Mouse (Mus musculus) large intestine, adult 2 months (tissue): ENCODE results near the gene Vps8. TPM values are rescaled to one million over a fixed set of nuclear protein-coding genes. Genes with fewer than 3 reads are reported as not detected.

Experiments used
- DNase-seq: peaks from one replicate; pipeline ENCODE4 v3.0.0-alpha.2; 2012; ENCODE audit warnings: low read depth, low spot score
- WGBS: fragments of 180-500 bp; shearing (Covaris S2); methylation state at CpG from one replicate; pipeline ENCODE4 v1.1.7; 2018; 5-methylcytosine and 5-hydroxymethylcytosine counted together
- polyA plus RNA-seq: library from polyadenylated mRNA; depleted of rRNA; stranded (reverse); fragments of >200 nt; gene quantifications from 2 replicates; pipeline ENCODE4 v1.2.3, GENCODE M21; 2012

The Vps8 gene
- polyA plus RNA-seq, 1 experiment, result 7.1 TPM

DNA sequence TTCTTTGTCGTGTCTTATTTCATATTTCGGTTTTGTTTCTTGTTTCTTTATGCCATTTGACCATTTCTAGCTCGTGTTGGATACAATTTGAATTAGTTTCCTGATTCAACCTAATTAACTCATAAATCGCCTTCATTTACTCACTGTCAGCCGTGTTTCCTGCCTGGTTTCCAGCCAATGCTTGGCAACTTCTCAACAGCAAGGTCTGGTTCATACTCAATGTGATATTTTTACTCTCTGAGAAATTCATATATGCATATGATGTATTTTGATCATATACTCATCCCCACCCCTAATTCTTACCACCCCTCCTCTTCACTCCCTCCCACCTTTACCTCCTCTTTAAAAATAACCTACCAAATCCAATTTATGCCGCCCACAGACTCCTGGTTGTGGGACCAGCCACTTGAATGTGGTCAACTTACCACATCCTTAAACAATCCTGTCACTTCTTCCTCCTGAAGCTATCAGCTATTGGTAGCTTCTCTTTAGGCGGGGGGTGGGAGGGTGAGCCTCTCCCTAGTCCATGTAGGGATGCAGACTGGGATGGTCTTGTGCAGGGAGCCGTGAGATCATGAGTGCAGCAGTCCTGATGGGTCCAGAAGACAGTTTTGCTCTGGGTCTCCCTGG is 184.2 kb downstream of the Vps8 start:
- WGBS, result 49% methylated on average over 8 of the region's 8 CpGs
- DNase-seq, result no peak

DNA sequence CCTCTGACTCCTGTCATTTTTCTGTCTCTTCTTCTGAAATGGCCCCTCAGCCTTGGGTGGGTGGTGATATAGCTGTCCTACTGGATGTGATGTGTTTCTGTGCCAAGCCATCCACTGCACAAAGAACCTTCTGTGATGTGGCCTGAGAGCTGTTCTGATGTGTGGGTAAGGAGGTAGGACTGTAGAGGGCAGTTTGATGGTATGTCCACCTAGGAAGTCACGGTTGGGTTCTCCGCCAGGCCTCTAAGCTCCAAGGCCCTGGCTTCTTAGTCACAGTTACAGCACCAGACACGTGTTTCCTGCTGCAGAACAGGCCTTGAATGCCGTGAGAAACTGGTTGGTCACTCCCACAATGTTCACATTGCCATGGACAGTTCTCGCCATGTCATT is 184.7 kb downstream of the Vps8 start:
- DNase-seq, result no peak
- 77% methylated on average over 5 of the region's 5 CpGs for WGBS

DNA sequence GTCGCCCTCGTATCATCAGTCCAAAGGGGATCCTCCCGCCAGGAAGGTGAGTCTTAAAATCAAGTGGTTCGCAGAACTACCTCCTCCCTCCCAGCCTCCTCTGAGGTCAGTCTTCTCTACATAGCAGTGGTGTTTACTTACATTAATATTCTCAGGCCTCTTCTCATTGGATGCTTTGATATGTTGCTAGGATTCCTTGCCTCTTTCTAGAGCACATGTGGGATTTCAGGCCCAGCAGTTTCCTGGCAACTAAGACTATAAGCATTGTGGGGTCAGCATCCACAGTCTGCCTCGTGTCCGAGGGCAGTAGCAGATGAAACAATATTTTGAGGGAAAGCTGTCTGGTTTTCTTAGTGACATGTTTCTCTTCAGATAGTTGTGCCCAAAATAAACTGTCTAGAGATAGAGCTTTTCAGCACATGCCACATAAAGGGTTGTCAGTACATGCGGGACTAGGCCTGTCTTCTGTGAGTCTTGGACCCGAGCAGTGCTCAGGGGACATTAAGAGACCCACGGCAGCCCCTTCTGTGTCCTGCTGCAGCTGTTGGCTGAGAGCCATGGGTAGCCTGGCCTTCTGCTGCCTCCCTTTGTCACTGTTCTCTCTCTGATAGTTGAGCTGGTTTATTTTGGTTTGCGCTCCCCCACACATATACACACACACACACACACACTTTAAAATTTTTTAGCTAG is 185.4 kb downstream of the Vps8 start:
- 78% methylated on average over 10 of the region's 10 CpGs for WGBS
- DNase-seq, result no peak

DNA sequence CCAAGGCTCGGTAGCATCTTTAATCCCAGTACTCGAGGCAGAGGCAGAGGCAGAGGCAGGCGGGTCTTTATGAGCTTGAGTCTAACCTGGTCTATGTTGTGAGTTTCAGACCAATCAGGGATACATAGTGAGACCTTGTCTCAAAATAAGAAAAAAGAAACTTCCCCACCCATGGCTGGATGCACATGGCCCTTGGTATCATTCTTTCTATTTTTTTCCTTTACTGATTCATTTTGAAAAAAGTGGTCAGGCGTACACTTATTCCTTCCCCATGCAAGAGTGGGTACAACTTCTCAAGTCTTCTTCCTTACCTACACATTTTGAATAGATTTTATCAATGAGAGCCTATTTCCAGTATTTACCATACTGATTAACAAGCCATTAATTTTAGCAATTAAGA is 187.6 kb downstream of the Vps8 start:
- 90% methylated on average over 4 of the region's 4 CpGs for WGBS
- DNase-seq, result no peak

DNA sequence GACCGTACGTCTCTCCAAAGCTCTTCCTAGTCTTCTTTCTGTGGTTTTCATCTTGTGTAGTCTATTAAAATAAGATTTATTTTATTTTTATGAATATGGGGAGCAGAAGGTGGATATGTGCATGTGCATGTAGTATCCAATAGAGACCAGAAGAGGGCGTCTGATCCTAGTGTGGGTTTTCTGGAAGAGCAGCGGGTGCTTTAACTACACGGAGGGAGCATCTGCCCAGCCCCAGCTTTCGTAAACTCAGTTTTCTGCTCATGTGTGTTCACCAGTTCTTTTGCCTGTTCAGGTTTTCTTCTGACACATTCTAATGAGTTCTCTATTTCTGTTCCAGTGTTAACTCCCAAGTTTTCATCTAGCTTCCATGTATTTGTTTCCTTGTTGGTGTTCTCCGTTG is 192.9 kb downstream of the Vps8 start:
- DNase-seq, result peak; percentile 11
- 56% methylated on average over 7 of the region's 7 CpGs for WGBS

DNA sequence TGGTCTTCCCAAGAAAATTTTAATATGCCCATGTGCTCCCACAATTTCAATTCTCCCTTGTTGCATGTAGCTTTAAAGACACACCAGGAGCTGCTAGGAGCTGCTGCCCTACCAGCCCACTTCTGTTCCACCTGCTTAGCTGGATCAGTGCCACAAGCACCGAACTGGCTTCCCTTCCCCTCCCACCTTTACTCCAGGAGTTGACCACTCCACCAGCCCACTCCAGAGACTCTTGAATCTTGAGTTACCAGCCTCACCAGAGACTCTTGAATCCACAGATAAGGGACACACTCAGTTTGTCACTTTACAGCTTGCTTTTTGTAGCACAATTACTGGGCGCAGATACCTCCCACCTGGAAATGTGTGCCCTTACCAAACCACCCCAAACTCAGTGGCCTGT is 197.7 kb downstream of the Vps8 start:
- WGBS, result 62% methylated on average over 2 of the region's 2 CpGs

DNA sequence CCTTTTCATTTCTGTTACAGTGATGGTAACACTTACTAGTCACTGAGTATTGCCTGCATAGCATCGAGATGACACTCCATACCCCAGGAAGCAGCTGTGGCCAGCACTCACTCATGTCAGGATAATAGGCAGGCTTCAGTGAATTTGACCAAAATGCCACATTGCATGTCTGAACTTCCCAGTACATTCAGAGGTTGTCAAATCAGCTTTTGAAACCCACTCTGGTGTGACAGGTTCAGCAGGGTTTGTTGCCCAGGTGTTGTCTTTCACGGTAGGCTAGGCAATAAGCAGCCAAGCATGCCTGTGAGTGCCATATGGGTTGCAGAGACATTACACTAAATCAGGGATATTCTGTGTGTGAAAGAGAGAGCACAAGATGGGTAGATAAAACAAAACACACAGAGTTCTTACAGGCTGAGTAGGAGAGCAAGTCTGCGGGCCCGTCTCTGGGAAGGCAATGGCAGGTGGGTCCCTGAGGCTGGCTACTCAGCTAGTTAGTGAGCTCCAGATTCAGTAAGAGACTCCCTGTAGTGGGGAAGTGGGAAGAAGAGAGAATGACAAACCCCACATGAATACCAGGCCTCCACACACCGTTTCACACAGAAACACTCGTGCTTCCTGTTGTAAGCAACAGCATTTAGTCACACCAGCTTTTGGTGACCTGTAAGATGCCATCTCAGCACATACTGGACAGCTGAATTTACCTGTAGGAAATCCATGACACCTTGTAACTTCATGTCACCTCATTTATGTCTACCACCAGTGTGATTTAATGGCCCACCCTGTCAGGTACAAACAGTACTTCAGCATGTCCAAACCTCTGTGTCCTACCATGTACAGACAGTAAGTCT is 203.1 kb downstream of the Vps8 start:
- WGBS, result 77% methylated on average over 6 of the region's 6 CpGs
- no peak for DNase-seq

More for the DNA sequence above, 197.7 kb downstream of the Vps8 start:
- DNase-seq, result no peak

DNA sequence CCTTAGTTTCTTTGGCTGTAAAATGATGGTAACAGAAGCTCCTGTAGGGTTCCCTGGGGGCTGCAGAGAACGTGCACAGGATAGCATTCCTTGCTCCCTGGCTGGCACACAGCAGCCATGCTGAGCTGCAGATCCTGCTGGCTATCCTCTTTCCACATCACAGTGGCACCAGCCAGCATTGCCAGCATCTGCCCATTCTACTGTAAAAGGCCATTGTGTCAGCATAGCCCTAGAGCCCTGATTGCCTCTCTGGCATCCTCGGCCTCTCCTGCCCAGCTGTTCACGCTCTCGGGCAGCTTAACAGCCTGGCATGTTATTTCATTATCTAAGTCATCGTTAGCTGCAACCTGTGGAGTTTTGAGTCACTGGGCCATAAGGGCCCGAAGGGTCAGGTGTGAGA is 204.3 kb downstream of the Vps8 start:
- 79% methylated on average over 6 of the region's 6 CpGs for WGBS
- no peak for DNase-seq

DNA sequence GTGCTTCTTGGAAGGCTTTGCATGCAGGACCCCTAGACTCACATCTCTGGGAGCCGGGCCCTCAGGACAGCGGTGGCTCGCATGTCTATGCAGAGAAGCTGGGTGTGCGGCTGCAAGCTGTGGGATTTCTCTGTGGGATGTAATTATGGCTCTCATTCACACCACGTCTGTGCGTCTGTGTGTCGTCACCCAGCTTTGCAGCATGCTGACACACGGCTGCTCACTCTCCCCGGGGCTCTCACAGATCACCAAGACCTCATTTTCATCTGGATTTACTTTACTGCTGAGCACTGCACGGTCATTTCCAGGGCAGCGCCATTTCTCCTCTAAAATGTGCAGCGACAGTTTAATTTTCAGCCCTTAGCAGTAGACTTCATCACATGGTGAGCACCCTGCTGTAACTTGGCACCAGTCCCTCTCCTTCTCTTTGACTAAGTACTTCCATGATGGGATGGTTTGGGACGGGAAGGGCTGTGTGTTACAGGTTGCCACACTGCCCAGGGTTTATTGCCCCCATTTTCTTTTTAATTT is 205.2 kb downstream of the Vps8 start:
- WGBS, result 80% methylated on average over 13 of the region's 13 CpGs
- DNase-seq, result no peak

DNA sequence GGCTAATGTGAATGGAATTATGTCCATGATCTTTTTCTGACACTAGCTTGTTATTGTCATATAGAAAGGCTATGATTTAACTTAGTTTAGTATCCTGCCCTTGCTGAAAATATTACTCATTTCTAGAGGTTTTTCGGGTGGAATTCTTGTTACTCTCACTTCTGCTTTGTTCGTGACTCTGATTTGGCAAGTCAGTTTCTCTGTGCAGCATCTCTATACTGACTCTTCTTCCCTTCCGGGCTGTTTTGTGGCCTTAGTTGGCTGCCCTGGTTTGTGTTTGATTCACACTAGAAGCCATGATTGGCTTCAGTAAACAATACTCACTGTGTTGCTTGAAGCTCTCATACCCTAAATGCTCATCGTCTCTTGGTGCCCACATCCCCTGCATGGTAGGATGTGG is 207.7 kb downstream of the Vps8 start:
- no peak for DNase-seq
- WGBS, result 83% methylated on average over 4 of the region's 4 CpGs

DNA sequence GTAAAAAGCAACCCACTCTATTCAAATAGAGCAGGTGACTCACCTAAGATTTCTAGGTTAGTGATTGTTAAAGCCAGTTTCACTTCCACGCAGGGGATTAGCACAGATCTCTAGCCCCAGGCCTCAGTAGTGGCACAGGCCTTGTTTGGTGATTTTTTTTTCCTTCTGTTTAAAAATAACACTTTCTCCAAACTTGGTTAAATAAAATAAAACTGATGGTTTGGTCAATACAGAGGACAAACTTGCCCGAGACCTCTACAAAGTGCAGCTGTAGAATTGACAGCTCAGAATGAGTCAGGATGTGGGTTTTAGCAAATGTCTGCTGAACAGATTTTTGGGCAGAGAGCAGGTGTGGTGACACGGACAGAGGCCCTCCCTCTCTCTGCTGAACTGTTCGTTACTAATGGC is 208.9 kb downstream of the Vps8 start:
- DNase-seq, result no peak
- 78% methylated on average over 4 of the region's 4 CpGs for WGBS

DNA sequence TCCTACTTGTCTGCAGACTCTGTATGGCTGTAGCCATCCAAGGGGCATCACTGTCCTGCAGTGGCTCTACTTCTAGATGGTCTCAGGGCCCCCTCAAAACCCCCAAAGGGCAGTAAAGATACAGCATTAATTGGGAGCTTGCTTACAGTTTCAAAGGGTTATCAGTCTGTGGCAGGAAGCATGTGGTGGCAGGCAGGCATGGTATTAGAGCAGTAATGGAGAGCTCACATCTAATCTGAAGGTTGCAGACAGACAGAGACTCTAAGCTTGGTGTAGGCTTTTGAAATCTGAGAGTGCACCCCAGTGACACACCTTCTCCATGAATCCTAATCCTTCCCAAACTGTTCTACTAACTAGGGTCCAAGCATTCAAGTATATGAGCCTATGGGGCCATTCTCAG is 211.5 kb downstream of the Vps8 start:
- no peak for DNase-seq

DNA sequence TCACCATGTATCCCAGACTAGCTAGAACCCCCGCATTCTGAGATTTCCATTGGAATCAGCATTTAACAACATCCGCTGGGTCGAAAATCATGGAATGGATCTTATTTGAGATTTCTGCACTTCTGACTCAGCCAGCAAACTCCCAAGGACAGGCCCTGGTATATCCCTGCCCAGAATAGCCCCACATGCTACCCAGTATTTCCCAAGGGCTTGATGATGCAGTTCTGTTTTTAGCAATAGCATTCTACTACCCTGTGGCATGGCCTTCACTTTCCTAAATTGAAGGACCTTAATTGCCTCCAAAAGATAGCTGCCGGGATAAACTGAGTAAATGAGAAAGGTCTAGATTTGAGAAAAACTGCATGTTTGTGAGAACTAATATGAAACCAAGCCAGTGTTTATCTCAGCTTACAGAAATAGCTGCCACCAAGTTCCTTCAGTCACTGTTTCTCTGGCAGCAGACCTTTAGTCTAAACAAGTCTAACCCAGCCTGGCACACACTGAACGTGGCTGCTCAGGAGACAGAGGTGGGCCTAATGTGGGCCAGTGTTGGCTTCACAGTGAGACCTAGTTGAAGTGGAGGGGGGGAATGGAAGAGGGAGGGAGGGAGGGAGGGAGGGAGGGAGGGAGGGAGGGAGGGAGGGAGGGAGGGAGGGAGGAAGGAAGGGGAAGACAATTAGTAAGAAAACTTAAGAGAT is 213.4 kb downstream of the Vps8 start:
- 76% methylated on average over 5 of the region's 5 CpGs for WGBS
- DNase-seq, result no peak

DNA sequence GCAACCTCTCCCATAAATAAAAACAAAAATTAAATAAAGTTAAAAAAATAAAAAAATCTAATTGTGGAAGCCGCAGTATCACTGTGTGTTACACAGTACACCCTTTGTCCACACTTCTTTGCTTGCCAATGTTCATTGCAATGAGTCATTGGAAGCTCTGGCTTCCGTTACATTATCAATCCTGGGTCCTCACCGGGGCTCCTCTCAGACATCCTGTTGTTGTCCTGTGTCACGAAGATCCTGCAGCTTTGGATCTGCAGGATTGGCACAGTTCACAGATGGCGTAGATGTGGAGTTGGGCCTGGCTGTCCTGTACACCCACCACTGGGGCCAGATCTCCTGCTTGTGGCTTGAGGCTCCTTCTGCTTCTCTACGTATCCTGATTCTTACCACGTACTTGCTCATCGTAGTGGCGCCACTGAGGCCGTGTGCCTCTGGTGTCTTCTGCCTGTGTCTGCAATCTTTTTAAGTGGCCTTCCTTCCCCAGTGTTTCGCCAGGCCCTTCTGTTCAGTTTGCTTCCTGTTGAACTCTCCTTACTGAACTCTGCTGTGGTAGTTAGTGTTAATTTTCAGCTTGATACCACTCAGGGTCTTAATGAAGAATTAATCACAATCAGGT is 214.4 kb downstream of the Vps8 start:
- no peak for DNase-seq
- WGBS, result 83% methylated on average over 11 of the region's 11 CpGs

DNA sequence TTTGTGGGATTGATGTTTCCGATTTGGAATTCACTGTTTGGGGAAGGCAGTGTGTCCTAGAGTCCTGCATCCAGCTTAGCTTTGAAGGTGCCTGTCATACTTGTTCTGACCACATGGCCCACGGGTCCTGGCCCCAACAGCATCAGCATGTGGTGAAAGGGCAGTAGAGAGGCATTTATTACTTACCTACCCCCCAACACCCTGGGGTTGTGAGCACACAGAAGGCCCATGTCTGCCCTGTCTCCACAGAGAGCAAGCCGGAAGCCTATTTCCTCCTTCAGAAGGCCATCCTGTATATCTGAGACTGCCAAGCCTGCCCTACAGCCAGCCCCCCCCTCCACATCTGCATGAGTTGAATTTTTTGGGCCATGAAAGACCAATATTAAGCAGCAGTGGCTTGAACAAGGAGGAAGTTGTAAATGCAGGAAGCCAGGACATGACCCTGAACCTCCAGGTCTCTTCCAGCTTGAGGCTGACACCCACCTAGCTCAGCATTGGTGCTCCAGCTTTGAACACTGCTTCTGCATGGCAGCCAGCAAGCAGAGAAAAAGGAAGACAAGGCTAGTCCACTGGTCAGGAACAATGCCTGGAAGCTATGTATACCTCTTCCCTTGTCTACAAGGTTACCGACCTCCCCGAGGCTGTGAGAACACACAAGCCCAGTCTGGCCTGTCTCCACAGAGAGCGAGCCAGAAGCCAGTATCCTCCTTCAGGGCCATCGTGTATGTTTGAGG is 218.0 kb downstream of the Vps8 start:
- DNase-seq, result no peak
- 78% methylated on average over 7 of the region's 7 CpGs for WGBS

DNA sequence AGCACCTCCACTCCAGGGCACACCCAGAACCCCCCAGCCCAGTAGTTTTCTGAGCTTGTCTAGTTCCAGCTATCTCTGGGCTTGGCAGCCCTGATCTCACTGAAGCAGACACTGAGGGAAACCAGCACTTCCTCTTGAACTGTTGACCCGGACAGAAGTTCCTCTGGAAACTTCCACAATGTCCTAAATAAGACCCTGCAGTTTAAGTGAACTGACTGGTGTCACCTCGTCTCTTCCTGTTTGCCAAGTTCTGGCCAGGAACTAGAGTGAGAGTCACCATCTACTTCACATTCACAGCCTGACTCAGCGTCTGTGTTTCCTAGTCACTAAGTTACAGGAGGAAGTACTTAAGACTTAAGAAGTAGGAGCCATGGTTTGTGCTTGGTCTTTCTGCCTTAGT is 219.0 kb downstream of the Vps8 start:
- no peak for DNase-seq
- WGBS, result 47% methylated on average over 3 of the region's 3 CpGs

DNA sequence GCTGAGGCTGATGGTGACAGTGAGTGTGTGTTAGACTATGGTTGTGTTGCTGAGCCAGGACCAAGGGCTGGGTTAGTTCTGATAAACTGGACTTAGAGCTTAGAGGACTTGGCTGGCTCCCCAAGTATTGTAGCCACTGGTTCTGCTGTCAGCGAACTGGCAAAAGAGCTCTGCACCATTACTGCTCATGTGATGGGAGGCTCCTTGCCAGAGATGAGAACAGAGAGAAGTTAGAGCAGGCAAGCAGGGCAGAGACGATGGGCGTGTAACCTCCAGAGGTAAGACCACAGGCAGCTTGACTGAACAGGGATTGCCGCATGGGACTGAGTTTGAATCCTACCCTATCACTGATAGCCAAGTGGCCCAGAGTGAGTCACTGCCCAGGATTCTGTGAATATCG is 220.0 kb downstream of the Vps8 start:
- DNase-seq, result no peak
- WGBS, result 80% methylated on average over 5 of the region's 5 CpGs

DNA sequence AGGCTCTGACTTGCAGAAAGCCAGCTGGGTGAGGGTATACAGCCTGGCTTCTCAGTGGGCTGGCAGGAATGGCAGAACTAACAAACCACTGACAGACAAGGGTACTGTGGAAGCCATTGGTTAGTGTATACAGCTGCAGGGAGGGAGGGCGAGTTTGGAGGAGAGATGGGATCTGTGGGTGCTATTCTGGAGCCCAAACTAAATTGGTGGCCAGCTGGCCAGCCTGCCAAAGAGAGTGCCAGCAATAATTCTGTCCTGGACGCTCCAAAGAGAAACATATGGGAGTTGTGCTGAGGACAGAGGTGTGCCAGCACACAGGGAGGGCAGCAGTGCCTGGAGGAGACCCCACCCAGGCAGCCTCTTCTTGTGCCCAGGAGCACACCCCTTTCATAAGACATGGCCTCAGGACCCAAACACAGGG is 220.7 kb downstream of the Vps8 start:
- WGBS, result 18% methylated on average over 2 of the region's 2 CpGs
- DNase-seq, result no peak

DNA sequence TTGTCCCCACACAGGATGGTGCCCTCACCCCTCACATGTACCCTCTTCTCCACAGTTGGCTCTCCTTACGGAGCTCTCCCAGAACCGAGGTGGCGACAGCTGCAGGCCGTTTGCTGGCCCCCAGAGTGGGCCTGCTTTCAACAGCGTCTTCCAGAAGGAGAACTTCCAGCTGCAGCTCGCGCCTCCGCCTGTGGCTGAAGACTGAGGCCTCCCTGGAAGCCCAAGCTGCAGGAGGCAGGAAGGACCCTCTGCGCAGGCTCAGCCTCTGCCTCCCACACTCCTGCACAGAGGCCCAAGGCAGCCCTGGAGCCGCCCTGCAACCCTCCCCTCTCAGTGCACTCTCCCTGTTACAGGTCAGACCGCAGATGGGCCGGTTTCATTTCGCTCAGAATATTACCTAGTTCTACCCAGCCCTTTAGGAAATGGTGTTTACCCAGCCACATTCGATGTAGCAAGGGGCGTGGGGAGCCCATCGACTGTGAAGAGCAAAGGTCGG is 221.2 kb downstream of the Vps8 start:
- peak; percentile 57 for DNase-seq

More for the DNA sequence above, 221.2 kb downstream of the Vps8 start:
- WGBS, result 14% methylated on average over 17 of the region's 17 CpGs
